Mouse (Mus musculus) G1E (cell line): ENCODE measurements around the gene Foxk1. TPM values are rescaled to one million over a fixed set of nuclear protein-coding genes. Genes with fewer than 3 reads are reported as not detected.
A peak's percentile ranks its signal among the peaks of the same experiment; 100 is the strongest.

Source experiments
- ATAC-seq: 2 replicates; pipeline ENCODE4 v1.8.0; 2016; ENCODE audit warnings: mild to moderate bottlenecking; ENCODE audit not compliant: insufficient number of reproducible peaks, poor library complexity, low FRiP score, severe bottlenecking; ENCODE audit errors: extremely low read depth
- DNase-seq: peaks from one replicate; pipeline ENCODE4 v3.0.0; 2012; ENCODE audit warnings: low spot score
- H3K27me3 ChIP-seq: 2 replicates; pipeline ENCODE4 v1.6.1; 2012; ENCODE audit warnings: mild to moderate bottlenecking, low read length, inconsistent platforms; ENCODE audit not compliant: insufficient read depth
- H3K36me3 ChIP-seq: replicated peaks from 2 replicates; pipeline ENCODE3; 2012; ENCODE audit warnings: mild to moderate bottlenecking, inconsistent platforms
- H3K4me1 ChIP-seq: 2 replicates; pipeline ENCODE4 v1.6.1; 2012; ENCODE audit warnings: low read depth, low read length, inconsistent platforms, mixed read lengths; ENCODE audit not compliant: insufficient read depth
- H3K4me3 ChIP-seq: 2 replicates; pipeline ENCODE4 v1.5.1; 2012; ENCODE audit warnings: low read depth, mild to moderate bottlenecking, inconsistent platforms, low read length, moderate library complexity, mixed read lengths
- H3K9me3 ChIP-seq: replicated peaks from 2 replicates; pipeline ENCODE4 v1.6.1; 2012; ENCODE audit warnings: inconsistent platforms
- CTCF ChIP-seq: IDR thresholded peaks from 2 replicates; pipeline ENCODE4 v1.5.1; 2012; ENCODE audit warnings: low read depth, low read length, inconsistent platforms, mixed read lengths
- GATA1 ChIP-seq: IDR thresholded peaks from 2 replicates; pipeline ENCODE4 v1.6.1; 2012; ENCODE audit warnings: borderline replicate concordance, low read length, inconsistent platforms, mixed read lengths
- GATA2 ChIP-seq: IDR thresholded peaks from 2 replicates; pipeline ENCODE4 v1.6.1; 2012; ENCODE audit warnings: low read depth, low read length, inconsistent platforms, borderline replicate concordance
- POLR2AphosphoS5 ChIP-seq: IDR thresholded peaks from 2 replicates; pipeline ENCODE4 v1.6.1; 2012; ENCODE audit warnings: low read depth, low read length, inconsistent platforms; ENCODE audit not compliant: insufficient replicate concordance
- TAL1 ChIP-seq: conservative IDR thresholded peaks from 2 replicates; pipeline ENCODE4 v1.6.1; 2012; ENCODE audit warnings: low read depth, low read length, inconsistent platforms, mixed read lengths
- polyA plus RNA-seq: library from polyadenylated mRNA; stranded (reverse); fragments of >175 nt; gene quantifications from 2 replicates; pipeline ENCODE4 v1.2.3, GENCODE M21; 2012
- total RNA-seq, 2 experiments: library from RNA; stranded (forward) in 1 of 2; stranded (reverse) in 1 of 2; fragments of 200-1000 nt in 1 of 2; fragments of >200 nt in 1 of 2; fragmentation: Nextera tagmentation in 1 of 2; gene quantifications; 2 replicates each; pipeline ENCODE4 v1.2.3; 2014 to 2017

The Foxk1 gene
- total and polyA plus RNA-seq, 3 experiments = 5.5 to 42.7 (median 29.5) TPM

DNA sequence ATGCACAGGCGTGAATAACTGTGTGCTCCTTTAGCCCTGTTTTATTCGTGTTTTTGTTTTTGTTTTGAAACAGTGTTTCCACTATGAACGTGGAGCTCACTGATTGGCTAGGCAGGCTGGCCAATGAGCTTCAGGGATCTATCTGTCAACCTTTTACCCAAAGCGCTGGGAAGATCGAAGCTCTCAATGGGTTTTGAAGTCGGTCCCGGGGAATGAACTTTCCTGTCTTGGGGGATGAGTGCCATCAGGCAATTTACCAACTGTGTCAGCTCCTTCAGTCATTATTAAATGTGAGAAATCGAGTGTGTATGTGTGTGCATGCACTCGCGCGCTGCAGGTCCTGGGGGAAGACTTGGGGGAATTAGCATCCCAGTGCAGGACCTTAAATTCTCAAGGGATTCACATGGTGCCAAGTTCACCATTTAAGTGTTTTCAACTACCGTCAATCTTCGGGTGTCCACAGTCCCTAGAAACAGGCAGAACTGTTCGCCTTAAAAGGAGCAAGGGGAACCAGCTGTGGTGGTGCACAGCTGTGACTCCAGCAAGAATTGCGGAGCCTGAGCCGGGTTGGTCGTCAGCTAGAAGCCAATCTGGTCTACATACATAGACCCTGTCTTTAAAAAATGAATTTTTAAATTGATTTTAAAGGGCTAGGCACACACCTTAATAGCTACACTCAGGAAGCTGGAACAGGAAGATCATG, 965 bp upstream of the Foxk1 start:
- peaks cover 47% of the 10 kb centered on the region for H3K4me1 ChIP-seq
- DNase-seq = peak; percentile 28

DNA sequence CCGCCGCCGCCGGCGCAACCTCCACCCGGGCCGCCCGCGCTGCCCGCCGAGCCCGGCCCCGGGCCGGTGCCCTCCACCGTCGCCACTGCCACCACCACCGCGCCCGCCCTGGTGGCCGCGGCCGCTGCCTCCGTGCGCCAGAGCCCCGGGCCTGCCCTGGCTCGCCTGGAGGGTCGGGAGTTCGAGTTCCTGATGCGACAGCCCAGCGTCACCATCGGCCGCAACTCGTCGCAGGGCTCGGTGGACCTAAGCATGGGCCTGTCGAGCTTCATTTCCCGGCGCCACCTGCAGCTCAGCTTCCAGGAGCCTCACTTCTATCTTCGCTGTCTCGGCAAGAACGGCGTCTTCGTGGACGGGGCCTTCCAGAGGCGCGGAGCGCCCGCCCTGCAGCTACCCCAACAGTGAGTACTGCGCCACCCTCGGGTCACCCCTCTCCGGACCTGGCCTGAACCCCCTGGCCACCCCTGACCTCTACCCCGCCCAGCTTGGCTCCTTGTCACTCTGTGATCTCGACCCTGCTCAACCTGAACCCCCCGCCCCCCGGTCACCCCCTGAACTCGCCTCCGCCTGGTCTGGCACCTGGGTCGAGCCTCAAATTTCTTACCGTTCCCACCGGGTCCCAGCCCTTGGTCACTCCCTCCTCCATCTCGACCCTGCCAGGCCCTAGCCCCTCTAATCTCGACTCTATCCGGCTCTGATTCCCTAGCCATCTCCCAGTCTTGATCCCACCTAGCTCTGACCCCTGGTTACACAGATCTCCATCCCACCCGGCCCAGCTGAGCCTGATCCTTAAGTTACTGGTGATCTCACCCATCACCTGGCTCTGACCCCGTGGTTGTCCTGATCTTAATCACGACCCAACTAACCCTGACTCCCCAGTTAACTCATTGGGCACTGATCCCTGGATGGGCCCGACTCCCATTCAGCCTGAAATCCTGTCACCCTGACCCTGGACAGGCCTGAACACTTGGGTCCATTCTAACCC, 636 bp downstream of the Foxk1 start:
- no peak for DNase-seq
- Histone ChIP-seq H3K9me3 (no peaks in the 10 kb centered on the region), H3K4me1 (peaks cover 59% of the 10 kb centered on the region), H3K36me3 (peaks cover 46% of the 10 kb centered on the region), H3K27me3 (no peaks in the 10 kb centered on the region), H3K4me3 (peak overlapping the region; percentile 96)
- ATAC-seq = peak; percentile 12; the same call in 1 of the 2 replicates
- TF ChIP-seq CTCF (no peak), TAL1 (no peak), GATA1 (no peak), GATA2 (no peak), POLR2AphosphoS5 (no peak)

More for the DNA sequence above, 965 bp upstream of the Foxk1 start:
- Histone ChIP-seq H3K27me3 (no peaks in the 10 kb centered on the region), H3K9me3 (no peaks in the 10 kb centered on the region), H3K4me3 (peak overlapping the region; percentile 96; the same call in 1 of the 2 replicates), H3K36me3 (peaks cover 30% of the 10 kb centered on the region)
- TF ChIP-seq TAL1 (no peak), CTCF (no peak), POLR2AphosphoS5 (no peak), GATA1 (no peak), GATA2 (no peak)
- ATAC-seq = peak; percentile 37; the same call in 1 of the 2 replicates

DNA sequence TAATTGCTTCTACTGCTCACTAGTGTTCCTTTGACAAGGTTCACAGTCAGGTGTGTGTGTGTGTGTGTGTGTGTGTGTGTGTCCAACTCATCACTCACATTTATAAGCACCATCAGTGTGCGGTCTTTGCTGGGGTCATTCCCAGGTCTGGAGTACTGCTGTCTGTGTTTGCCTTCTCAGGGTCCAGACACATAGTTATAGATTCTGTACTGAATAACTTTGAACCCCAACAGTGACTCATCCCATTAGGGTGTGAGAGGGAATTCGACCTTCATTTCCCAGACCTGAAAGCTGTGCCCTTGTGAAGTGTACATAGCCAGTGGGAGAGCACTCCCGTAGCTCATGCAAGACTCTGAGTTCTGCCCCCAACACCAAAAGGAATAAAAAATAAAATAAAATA, 2.4 kb downstream of the Foxk1 start:
- ATAC-seq (no peak), DNase-seq (no peak)
- Histone ChIP-seq H3K36me3 (peaks cover 64% of the 10 kb centered on the region), H3K9me3 (no peaks in the 10 kb centered on the region), H3K4me3 (no peak overlapping the region), H3K4me1 (peaks cover 66% of the 10 kb centered on the region), H3K27me3 (no peaks in the 10 kb centered on the region)
- TF ChIP-seq GATA1 (no peak), CTCF (no peak)

DNA sequence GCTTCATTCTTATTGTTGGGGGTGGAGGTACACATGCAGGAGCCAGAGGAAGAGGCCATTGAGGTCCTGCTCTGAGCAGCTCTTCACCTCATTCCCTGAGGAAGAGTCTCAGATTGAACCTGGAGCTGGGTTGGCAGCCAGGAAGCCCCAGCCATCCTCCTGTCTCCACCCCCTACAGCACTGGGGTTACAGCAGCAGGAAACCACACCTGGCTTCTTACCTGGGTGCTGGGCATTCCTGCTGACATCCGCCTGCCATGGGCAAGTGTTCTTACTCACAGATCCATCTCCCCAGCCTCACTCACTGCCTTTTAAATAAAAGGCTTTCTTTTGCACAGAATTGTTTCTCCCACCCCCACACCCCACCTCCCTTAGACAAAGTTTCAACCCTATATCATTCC, 3.0 kb downstream of the Foxk1 start:
- no peak for DNase-seq
- H3K27me3 ChIP-seq = no peaks in the 10 kb centered on the region
- no peak for ATAC-seq
- peaks cover 66% of the 10 kb centered on the region for H3K4me1 ChIP-seq
- no peak overlapping the region for H3K4me3 ChIP-seq
- TF ChIP-seq TAL1 (no peak), POLR2AphosphoS5 (no peak)
- peaks cover 66% of the 10 kb centered on the region for H3K36me3 ChIP-seq
- H3K9me3 ChIP-seq = no peaks in the 10 kb centered on the region

- H3K9me3 ChIP-seq = no peaks in the 10 kb centered on the region
- ATAC-seq = no peak
- no peaks in the 10 kb centered on the region for H3K27me3 ChIP-seq
- TF ChIP-seq POLR2AphosphoS5 (no peak), CTCF (no peak), GATA1 (no peak), TAL1 (no peak), GATA2 (no peak)
- H3K4me1 ChIP-seq = peaks cover 60% of the 10 kb centered on the region
- H3K4me3 ChIP-seq = no peak overlapping the region
- H3K36me3 ChIP-seq = peaks cover 76% of the 10 kb centered on the region
- DNase-seq = no peak
Measured at GRCm38 (mm10) chr5:142405426-142405825, 4.1 kb downstream of the Foxk1 start.

DNA sequence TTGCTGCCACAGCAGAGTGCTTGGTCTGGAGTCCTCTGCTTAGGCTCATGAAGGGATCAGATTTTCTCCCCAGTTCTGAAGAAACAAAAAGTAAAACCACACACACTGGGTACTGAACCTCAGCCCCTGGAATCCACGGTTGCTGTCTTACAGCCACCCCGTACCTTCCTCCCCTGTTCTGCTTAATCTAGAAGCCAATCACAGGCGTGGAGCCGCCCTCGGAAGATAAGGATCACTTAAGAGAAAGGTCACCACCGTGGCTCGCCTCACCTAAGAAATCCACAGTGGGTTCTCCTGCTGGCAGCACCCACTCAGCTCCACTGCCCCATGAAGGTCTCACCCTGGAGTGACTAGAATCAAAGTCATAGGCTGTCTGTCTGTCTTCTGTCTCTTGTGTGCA, 5.1 kb downstream of the Foxk1 start:
- Histone ChIP-seq H3K27me3 (no peaks in the 10 kb centered on the region), H3K4me3 (no peak overlapping the region), H3K4me1 (peaks cover 52% of the 10 kb centered on the region), H3K36me3 (peaks cover 85% of the 10 kb centered on the region), H3K9me3 (no peaks in the 10 kb centered on the region)
- TF ChIP-seq CTCF (no peak), GATA1 (no peak), TAL1 (no peak), POLR2AphosphoS5 (no peak)
- DNase-seq = no peak
- ATAC-seq = no peak
